Comparison of ENCODE assay signal across 8 mouse cellular contexts in genomic region chr8:70375212-70375859, GRCm38 (mm10). TPM values are rescaled to one million over a fixed set of nuclear protein-coding genes. Genes with fewer than 3 reads are reported as not detected.
DNase-seq lines count a peak whose midpoint lies in the region; ATAC-seq and TF ChIP-seq lines count a peak whose summit lies in the region.

No protein-coding gene starts in this region.

- TF ChIP-seq CTCF in left cerebral cortex, adult 2 months (IDR thresholded peaks at IDR 0.05) = no peak
- TF ChIP-seq CTCF in thymus, adult 2 months (IDR thresholded peaks at IDR 0.05; ENCODE audit: borderline replicate concordance, control insufficient read depth, extremely low read depth, insufficient read depth, low read length, poor library complexity) = no peak

- no peaks in the 10 kb centered on the region for H3K36me3 ChIP-seq in hindbrain, embryonic 10.5 days
- H3K36me3 ChIP-seq in hindbrain, embryonic 16.5 days (ENCODE audit: control insufficient read depth, insufficient read depth, low read length) = peaks cover 2% of the 10 kb centered on the region; the same call in 1 of the 2 replicates
- no peaks in the 10 kb centered on the region for H3K36me3 ChIP-seq in embryonic facial prominence, embryonic 12.5 days
- no peaks in the 10 kb centered on the region for H3K36me3 ChIP-seq in limb, embryonic 14.5 days (ENCODE audit: control insufficient read depth, insufficient read depth, low read length)
- no peaks in the 10 kb centered on the region for H3K36me3 ChIP-seq in neural tube, embryonic 12.5 days
- H3K36me3 ChIP-seq in thymus, adult 2 months (ENCODE audit: control insufficient read depth, insufficient read depth, low read length) = no peaks in the 10 kb centered on the region

- 6% methylated on average over 35 of the region's 35 CpGs for WGBS in hindbrain, embryonic 10.5 days
- 7% methylated on average over 35 of the region's 35 CpGs for WGBS in hindbrain, embryonic 16.5 days
- 7% methylated on average over 35 of the region's 35 CpGs for WGBS in embryonic facial prominence, embryonic 12.5 days
- WGBS in limb, embryonic 14.5 days = 8% methylated on average over 35 of the region's 35 CpGs
- 6% methylated on average over 35 of the region's 35 CpGs for WGBS in neural tube, embryonic 12.5 days
- WGBS in thymus, adult 2 months = 5% methylated on average over 35 of the region's 35 CpGs

- intact Hi-C loops in left cerebral cortex, adult 2 months (cut with DNase I) = no loop called here

- H3K27ac ChIP-seq in hindbrain, embryonic 10.5 days = no peak overlapping the region
- no peak overlapping the region for H3K27ac ChIP-seq in hindbrain, embryonic 16.5 days (ENCODE audit: low read depth, low read length)
- no peak overlapping the region for H3K27ac ChIP-seq in embryonic facial prominence, embryonic 12.5 days
- no peak overlapping the region for H3K27ac ChIP-seq in limb, embryonic 14.5 days (replicated peaks; ENCODE audit: low read depth, low read length)
- no peak overlapping the region for H3K27ac ChIP-seq in neural tube, embryonic 12.5 days
- no peak overlapping the region for H3K27ac ChIP-seq in left cerebral cortex, adult 2 months
- no peak overlapping the region for H3K27ac ChIP-seq in thymus, adult 2 months (ENCODE audit: control insufficient read depth, insufficient read depth, low read length)

- TF ChIP-seq POLR2A in limb, embryonic 14.5 days (IDR thresholded peaks at IDR 0.05; ENCODE audit: borderline replicate concordance, extremely low read depth, insufficient read depth, insufficient read length) = no peak
- TF ChIP-seq POLR2A in thymus, adult 2 months (IDR thresholded peaks at IDR 0.05; ENCODE audit: control insufficient read depth, extremely low read depth, insufficient read depth, low read length, poor library complexity) = no peak

- H3K4me3 ChIP-seq in hindbrain, embryonic 10.5 days = peak overlapping the region; percentile 47
- no peak overlapping the region; the same call in 1 of the 2 replicates for H3K4me3 ChIP-seq in hindbrain, embryonic 16.5 days (ENCODE audit: low read length)
- H3K4me3 ChIP-seq in embryonic facial prominence, embryonic 12.5 days = peak overlapping the region; percentile 34
- H3K4me3 ChIP-seq in limb, embryonic 14.5 days (replicated peaks; ENCODE audit: low read length) = peak overlapping the region; percentile 38
- no peak overlapping the region for H3K4me3 ChIP-seq in neural tube, embryonic 12.5 days
- no peak overlapping the region for H3K4me3 ChIP-seq in left cerebral cortex, adult 2 months
- no peak overlapping the region for H3K4me3 ChIP-seq in thymus, adult 2 months (ENCODE audit: control insufficient read depth, insufficient read depth, low read length)

- no peak for ATAC-seq in hindbrain, embryonic 16.5 days
- no peak for ATAC-seq in embryonic facial prominence, embryonic 12.5 days (ENCODE audit: insufficient number of reproducible peaks, insufficient read depth, low FRiP score, low TSS enrichment)
- no peak for ATAC-seq in limb, embryonic 14.5 days (ENCODE audit: low FRiP score, low read depth)
- no peak for ATAC-seq in neural tube, embryonic 12.5 days (ENCODE audit: low FRiP score, low read depth)

- peaks cover 99% of the 10 kb centered on the region for H3K27me3 ChIP-seq in hindbrain, embryonic 10.5 days (ENCODE audit: insufficient read depth, poor library complexity, severe bottlenecking)
- peaks cover 78% of the 10 kb centered on the region for H3K27me3 ChIP-seq in hindbrain, embryonic 16.5 days (replicated peaks; ENCODE audit: control insufficient read depth, insufficient read depth, low read length)
- H3K27me3 ChIP-seq in embryonic facial prominence, embryonic 12.5 days = peaks cover 86% of the 10 kb centered on the region
- H3K27me3 ChIP-seq in limb, embryonic 14.5 days (ENCODE audit: control insufficient read depth, insufficient read depth, low read length) = peaks cover 59% of the 10 kb centered on the region
- peaks cover 90% of the 10 kb centered on the region for H3K27me3 ChIP-seq in neural tube, embryonic 12.5 days (replicated peaks)
- H3K27me3 ChIP-seq in thymus, adult 2 months (ENCODE audit: control insufficient read depth, insufficient read depth, low read length) = peaks cover 45% of the 10 kb centered on the region

- H3K9me3 ChIP-seq in hindbrain, embryonic 10.5 days = no peaks in the 10 kb centered on the region
- H3K9me3 ChIP-seq in hindbrain, embryonic 16.5 days (ENCODE audit: control insufficient read depth, low read length) = peaks cover 3% of the 10 kb centered on the region; the same call in 1 of the 2 replicates
- no peaks in the 10 kb centered on the region for H3K9me3 ChIP-seq in embryonic facial prominence, embryonic 12.5 days
- H3K9me3 ChIP-seq in limb, embryonic 14.5 days (ENCODE audit: control insufficient read depth, low read length) = no peaks in the 10 kb centered on the region
- no peaks in the 10 kb centered on the region for H3K9me3 ChIP-seq in neural tube, embryonic 12.5 days

- H3K4me2 ChIP-seq in hindbrain, embryonic 16.5 days (ENCODE audit: low read length) = no peak overlapping the region
- peak overlapping the region; percentile 46 for H3K4me2 ChIP-seq in embryonic facial prominence, embryonic 12.5 days (replicated peaks)
- peak overlapping the region; percentile 49 for H3K4me2 ChIP-seq in limb, embryonic 14.5 days (replicated peaks; ENCODE audit: low read depth, low read length, severe bottlenecking)
- H3K4me2 ChIP-seq in neural tube, embryonic 12.5 days (replicated peaks) = 0 out of 2 replicates have a peak overlapping the region, but pooled peaks have one; percentile 59

- H3K9ac ChIP-seq in hindbrain, embryonic 16.5 days (ENCODE audit: low read depth, low read length) = no peak overlapping the region
- H3K9ac ChIP-seq in embryonic facial prominence, embryonic 12.5 days = no peak overlapping the region; the same call in 1 of the 2 replicates
- H3K9ac ChIP-seq in limb, embryonic 14.5 days (ENCODE audit: low read depth, low read length, severe bottlenecking) = no peak overlapping the region
- no peak overlapping the region for H3K9ac ChIP-seq in neural tube, embryonic 12.5 days

- peaks cover 39% of the 10 kb centered on the region for H3K4me1 ChIP-seq in hindbrain, embryonic 10.5 days (replicated peaks)
- H3K4me1 ChIP-seq in hindbrain, embryonic 16.5 days (ENCODE audit: control insufficient read depth, insufficient read depth, low read depth, low read length) = peaks cover 19% of the 10 kb centered on the region; the same call in 1 of the 2 replicates
- peaks cover 30% of the 10 kb centered on the region for H3K4me1 ChIP-seq in embryonic facial prominence, embryonic 12.5 days
- peaks cover 36% of the 10 kb centered on the region for H3K4me1 ChIP-seq in limb, embryonic 14.5 days (ENCODE audit: control insufficient read depth, insufficient read depth, low read length)
- peaks cover 24% of the 10 kb centered on the region for H3K4me1 ChIP-seq in neural tube, embryonic 12.5 days
- H3K4me1 ChIP-seq in thymus, adult 2 months (replicated peaks; ENCODE audit: control insufficient read depth, insufficient read depth, low read length) = peaks cover 30% of the 10 kb centered on the region

- DNase-seq in hindbrain, embryonic 10.5 days (ENCODE audit: low spot score) = peak; percentile 18
- no peak for DNase-seq in limb, embryonic 14.5 days (ENCODE audit: low spot score)
- DNase-seq in left cerebral cortex, adult 2 months (ENCODE audit: extremely low spot score in 1 of 2, low spot score in 2 of 2) = no peak
- no peak for DNase-seq in frontal cortex, postnatal 36 days (ENCODE audit: low spot score in 2 of 2)
- no peak for DNase-seq in thymus, adult 2 months

RNA-seq across cellular contexts. Expression of gene Comp, which starts 2.0 kb away (rescaled TPM):
- polyA plus RNA-seq in hindbrain, embryonic 10.5 days (2016; fragmentation: Nextera tagmentation; extraction: Ambion mirVana) = 0.27 and 0.38 TPM in 2 replicates
- polyA plus RNA-seq in hindbrain, embryonic 16.5 days (2015; fragmentation: Nextera tagmentation; extraction: Ambion mirVana) = 0.58 and 2.8 TPM in 2 replicates
- polyA plus RNA-seq in embryonic facial prominence, embryonic 12.5 days (2016; fragmentation: Nextera tagmentation; extraction: Ambion mirVana) = 0.61 and 1.4 TPM in 2 replicates
- polyA plus RNA-seq in limb, embryonic 14.5 days (2012; rRNA removed) = 136 and 173 TPM in 2 replicates
- 36.7 and 46.3 TPM in 2 replicates for polyA plus RNA-seq in limb, embryonic 14.5 days (2014; fragmentation: Nextera tagmentation; extraction: Ambion mirVana)
- 0.42 and 0.68 TPM in 2 replicates for polyA plus RNA-seq in neural tube, embryonic 12.5 days (2016; fragmentation: Nextera tagmentation; extraction: Ambion mirVana)
- under 1 TPM; 0.32 to 0.33 TPM for total RNA-seq in left cerebral cortex, adult 2 months (2021)
- 4.1 and 4.7 TPM in 2 replicates for polyA plus RNA-seq in thymus, adult 2 months (2012; rRNA removed)

RNA-seq across cellular contexts. Expression of gene Upf1, which starts 22.3 kb away (rescaled TPM):
- 19.0 and 25.0 TPM in 2 replicates for polyA plus RNA-seq in hindbrain, embryonic 10.5 days (2016; fragmentation: Nextera tagmentation; extraction: Ambion mirVana)
- polyA plus RNA-seq in hindbrain, embryonic 16.5 days (2015; fragmentation: Nextera tagmentation; extraction: Ambion mirVana) = 7.4 and 10.1 TPM in 2 replicates
- 33.7 and 36.0 TPM in 2 replicates for polyA plus RNA-seq in embryonic facial prominence, embryonic 12.5 days (2016; fragmentation: Nextera tagmentation; extraction: Ambion mirVana)
- 39.0 and 47.6 TPM in 2 replicates for polyA plus RNA-seq in limb, embryonic 14.5 days (2012; rRNA removed)
- polyA plus RNA-seq in limb, embryonic 14.5 days (2014; fragmentation: Nextera tagmentation; extraction: Ambion mirVana) = 22.3 and 25.5 TPM in 2 replicates
- 29.4 and 31.3 TPM in 2 replicates for polyA plus RNA-seq in neural tube, embryonic 12.5 days (2016; fragmentation: Nextera tagmentation; extraction: Ambion mirVana)
- 10 to 100 TPM; 66.0 to 70.0 TPM for total RNA-seq in left cerebral cortex, adult 2 months (2021)
- 76.0 and 104 TPM in 2 replicates for polyA plus RNA-seq in thymus, adult 2 months (2012; rRNA removed)

RNA-seq across cellular contexts. Expression of gene Gdf1, which starts 45.7 kb away (rescaled TPM):
- 2.9 and 4.3 TPM in 2 replicates for polyA plus RNA-seq in hindbrain, embryonic 10.5 days (2016; fragmentation: Nextera tagmentation; extraction: Ambion mirVana)
- polyA plus RNA-seq in hindbrain, embryonic 16.5 days (2015; fragmentation: Nextera tagmentation; extraction: Ambion mirVana) = 8.7 and 9.5 TPM in 2 replicates
- polyA plus RNA-seq in embryonic facial prominence, embryonic 12.5 days (2016; fragmentation: Nextera tagmentation; extraction: Ambion mirVana) = 2.1 and 3.2 TPM in 2 replicates
- 5.4 and 5.7 TPM in 2 replicates for polyA plus RNA-seq in limb, embryonic 14.5 days (2012; rRNA removed)
- polyA plus RNA-seq in limb, embryonic 14.5 days (2014; fragmentation: Nextera tagmentation; extraction: Ambion mirVana) = 1.2 TPM in 2 replicates
- polyA plus RNA-seq in neural tube, embryonic 12.5 days (2016; fragmentation: Nextera tagmentation; extraction: Ambion mirVana) = 2.3 and 3.9 TPM in 2 replicates
- total RNA-seq in left cerebral cortex, adult 2 months (2021) = 10 to 100 TPM in 1 of 2 experiments, 1 to 10 TPM in 1; 8.2 to 17.1 TPM
- 0.13 and 0.23 TPM in 2 replicates for polyA plus RNA-seq in thymus, adult 2 months (2012; rRNA removed)

RNA-seq across cellular contexts. Expression of gene Cers1, which starts 59.8 kb away (rescaled TPM):
- 3.0 and 7.3 TPM in 2 replicates for polyA plus RNA-seq in hindbrain, embryonic 10.5 days (2016; fragmentation: Nextera tagmentation; extraction: Ambion mirVana)
- polyA plus RNA-seq in hindbrain, embryonic 16.5 days (2015; fragmentation: Nextera tagmentation; extraction: Ambion mirVana) = 40.0 and 44.3 TPM in 2 replicates
- 10.0 and 11.1 TPM in 2 replicates for polyA plus RNA-seq in embryonic facial prominence, embryonic 12.5 days (2016; fragmentation: Nextera tagmentation; extraction: Ambion mirVana)
- polyA plus RNA-seq in limb, embryonic 14.5 days (2012; rRNA removed) = 12.4 and 22.0 TPM in 2 replicates
- polyA plus RNA-seq in limb, embryonic 14.5 days (2014; fragmentation: Nextera tagmentation; extraction: Ambion mirVana) = 12.0 and 12.9 TPM in 2 replicates
- polyA plus RNA-seq in neural tube, embryonic 12.5 days (2016; fragmentation: Nextera tagmentation; extraction: Ambion mirVana) = 13.7 and 16.4 TPM in 2 replicates
- 100 to 1,000 TPM in 1 of 2 experiments, 10 to 100 TPM in 1; 94.8 to 104 TPM for total RNA-seq in left cerebral cortex, adult 2 months (2021)
- 0.13 and 0.61 TPM in 2 replicates for polyA plus RNA-seq in thymus, adult 2 months (2012; rRNA removed)

Comparison
In these comparisons a context has a peak if more than half of its experiments do, and no peak if none do; other contexts are left out.
1. H3K4me3 ChIP-seq: peak in hindbrain, embryonic 10.5 days (single experiment), embryonic facial prominence, embryonic 12.5 days (single experiment) and limb, embryonic 14.5 days (single experiment); none in hindbrain, embryonic 16.5 days (single experiment), neural tube, embryonic 12.5 days (single experiment), left cerebral cortex, adult 2 months (single experiment) and thymus, adult 2 months (single experiment).